Mouse (Mus musculus): ENCODE measurements around the gene Ifitm1.

DNA sequence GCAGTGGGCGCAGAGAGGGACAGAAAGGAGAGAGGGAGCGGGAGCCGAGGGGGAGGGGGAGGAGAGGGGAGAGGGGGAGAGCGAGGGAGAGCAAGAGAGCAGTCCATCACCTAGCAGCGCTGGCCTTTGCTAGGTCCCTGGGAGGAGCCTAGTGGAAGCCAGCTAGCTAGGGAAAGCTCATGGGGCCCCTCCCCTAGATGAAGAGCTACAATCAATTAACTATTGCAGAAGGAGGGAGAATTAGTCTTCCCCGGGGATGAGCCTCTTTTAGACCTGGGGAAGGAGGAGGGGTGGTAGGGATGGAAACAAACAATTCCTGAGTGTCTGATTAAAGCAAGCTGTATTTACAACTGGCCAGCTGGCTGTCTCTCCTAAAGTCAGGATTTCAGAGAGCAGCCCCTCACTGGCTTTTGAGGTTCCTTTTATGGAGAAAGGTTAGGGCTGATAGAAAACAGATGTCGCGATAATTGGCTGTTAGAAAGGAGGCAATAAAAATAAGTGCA lies 27.3 kb upstream of the Ifitm1 start:
- TF ChIP-seq NANOG (IDR thresholded peaks at IDR 0.05; ENCODE audit: borderline replicate concordance, low read length), result no peak
- TF ChIP-seq CTCF (conservative IDR thresholded peaks at IDR 0.05; ENCODE audit: low read length), result no peak

Measured in E14TG2a.4 (cell line).